Comparison of ENCODE assay signal across 8 mouse cellular contexts in genomic region chr16:94526344-94527151, GRCm38 (mm10). TPM values are rescaled to one million over a fixed set of nuclear protein-coding genes. Genes with fewer than 3 reads are reported as not detected.
A peak's percentile ranks its signal among the peaks of the same experiment; 100 is the strongest.
DNase-seq lines count a peak whose midpoint lies in the region; ATAC-seq lines count a peak whose summit lies in the region.

Vps26c (minus strand) TSS chr16:94526830.

- peak; percentile 100 for DNase-seq in Muller cell, postnatal 12 days (ENCODE audit: inconsistent ontology term)
- peak; percentile 98 for DNase-seq in cerebellum, adult 9-11 months
- DNase-seq in frontal cortex, adult 2 months (ENCODE audit: extremely low spot score in 1 of 2, low spot score in 1 of 2): peak; percentile 94 to 96
- peak; percentile 98 for DNase-seq in hindbrain, embryonic 11.5 days (ENCODE audit: low spot score)
- peak; percentile 96 to 98 for DNase-seq in layer of hippocampus, postnatal 10 days (ENCODE audit: low spot score in 2 of 2)
- peak; percentile 98 for DNase-seq in lung, postnatal 10 days
- peak; percentile 98 for DNase-seq in ovary, postnatal 36 days (ENCODE audit: low spot score)
- DNase-seq in thymus, postnatal 25 days: peak; percentile 98

- H3K27me3 ChIP-seq in hindbrain, embryonic 11.5 days (ENCODE audit: control insufficient read depth, insufficient read depth, low read length): no peaks in the 10 kb centered on the region

- under 1% methylated on average over 90 of the region's 93 CpGs for WGBS in hindbrain, embryonic 11.5 days

- H3K4me1 ChIP-seq in hindbrain, embryonic 11.5 days (replicated peaks; ENCODE audit: control insufficient read depth, insufficient read depth, low read length): peaks cover 4% of the 10 kb centered on the region; the same call in 1 of the 2 replicates

- H3K9ac ChIP-seq in hindbrain, embryonic 11.5 days (ENCODE audit: low read depth, low read length): peak within 1 kb of the TSS; percentile 78

- ATAC-seq in hindbrain, embryonic 11.5 days (ENCODE audit: low FRiP score): peak; percentile 94

- peak within 1 kb of the TSS; percentile 86 for H3K4me3 ChIP-seq in hindbrain, embryonic 11.5 days (ENCODE audit: low read depth, low read length)

- peak within 1 kb of the TSS; percentile 59 for H3K4me2 ChIP-seq in hindbrain, embryonic 11.5 days (replicated peaks; ENCODE audit: low read depth, low read length)

- H3K27ac ChIP-seq in hindbrain, embryonic 11.5 days (ENCODE audit: low read depth, low read length): peak within 1 kb of the TSS; percentile 94

- no peaks in the 10 kb centered on the region for H3K9me3 ChIP-seq in hindbrain, embryonic 11.5 days (ENCODE audit: control insufficient read depth, low read length)

- no peaks in the 10 kb centered on the region for H3K36me3 ChIP-seq in hindbrain, embryonic 11.5 days (ENCODE audit: control insufficient read depth, insufficient read depth, low read length)

RNA-seq across cellular contexts. Expression of gene Vps26c, which starts in this region (rescaled TPM):
- 45.7 and 47.6 TPM in 2 replicates for polyA plus RNA-seq in frontal cortex, adult 2 months (2012; rRNA removed)
- 66.8 and 74.2 TPM in 2 replicates for polyA plus RNA-seq in hindbrain, embryonic 11.5 days (2014; fragmentation: Nextera tagmentation; extraction: Ambion mirVana)
- 10 to 100 TPM; 32.1 to 42.0 TPM for total RNA-seq in layer of hippocampus, postnatal 10 days (2021)

Comparison
In these comparisons a context has a peak if more than half of its experiments do, and no peak if none do; other contexts are left out.
1. Peak in every context shown above with its lines: DNase-seq, ATAC-seq, H3K4me3 ChIP-seq and H3K27ac ChIP-seq.